Mouse (Mus musculus): Measurements from ENCODE around the gene Nlrp9b. TPM values are rescaled to one million over a fixed set of nuclear protein-coding genes. Genes with fewer than 3 reads are reported as not detected.
"Not testable (repeated sequence)": the region's sequence is repeated elsewhere in the genome, so short reads cannot be mapped to it uniquely, and the experiment has no call there.

Gene Nlrp9b
- not detected for total RNA-seq (2022)

GRCm38 (mm10) chr7:19991165-19991564, at the start of gene Nlrp9b:
TSS of gene Nlrp9b (plus strand) at chr7:19991465.
- not testable (repeated sequence) for DNase-seq (ENCODE audit: low spot score in 2 of 2)

- DNase-seq (ENCODE audit: low spot score in 2 of 2): no peak
Measured at GRCm38 (mm10) chr7:19944709-19945108, 46.6 kb upstream of the Nlrp9b start.

- no peak for DNase-seq (ENCODE audit: low spot score in 2 of 2)
Measured at GRCm38 (mm10) chr7:19945201-19945600, 46.1 kb upstream of the Nlrp9b start.

GRCm38 (mm10) chr7:19945821-19946515, 45.3 kb upstream of the Nlrp9b start:
- DNase-seq (ENCODE audit: low spot score in 2 of 2): no peak

GRCm38 (mm10) chr7:19948956-19949355, 42.3 kb upstream of the Nlrp9b start:
- DNase-seq (ENCODE audit: low spot score in 2 of 2): no peak

GRCm38 (mm10) chr7:19949996-19950395, 41.3 kb upstream of the Nlrp9b start:
- no peak for DNase-seq (ENCODE audit: low spot score in 2 of 2)

- DNase-seq (ENCODE audit: low spot score in 2 of 2): no peak
Measured at GRCm38 (mm10) chr7:19950589-19950988, 40.7 kb upstream of the Nlrp9b start, which contains the start of gene Igsf23. TSS of gene Igsf23 (minus strand) at chr7:19950756.

GRCm38 (mm10) chr7:19952320-19952986, 38.8 kb upstream of the Nlrp9b start:
- no peak for DNase-seq (ENCODE audit: low spot score in 2 of 2)

- no peak for DNase-seq (ENCODE audit: low spot score in 2 of 2)
Measured at GRCm38 (mm10) chr7:19953054-19953453, 38.2 kb upstream of the Nlrp9b start.

- no peak for DNase-seq (ENCODE audit: low spot score in 2 of 2)
Measured at GRCm38 (mm10) chr7:19955861-19956260, 35.4 kb upstream of the Nlrp9b start.

- DNase-seq (ENCODE audit: low spot score in 2 of 2): peak; percentile 75 to 94
Measured at GRCm38 (mm10) chr7:19956341-19956781, 34.9 kb upstream of the Nlrp9b start.

GRCm38 (mm10) chr7:19962423-19962822, 28.8 kb upstream of the Nlrp9b start:
- DNase-seq (ENCODE audit: low spot score in 2 of 2): no peak

GRCm38 (mm10) chr7:19964985-19965579, 26.2 kb upstream of the Nlrp9b start, which contains the start of gene Ceacam20:
TSS of gene Ceacam20 (plus strand) at chr7:19965412.
- DNase-seq (ENCODE audit: low spot score in 2 of 2): no peak

- DNase-seq (ENCODE audit: low spot score in 2 of 2): no peak
Measured at GRCm38 (mm10) chr7:19969106-19969505, 22.2 kb upstream of the Nlrp9b start.

- no peak for DNase-seq (ENCODE audit: low spot score in 2 of 2)
Measured at GRCm38 (mm10) chr7:19969541-19970090, 21.6 kb upstream of the Nlrp9b start.

- DNase-seq (ENCODE audit: low spot score in 2 of 2): no peak
Measured at GRCm38 (mm10) chr7:19970196-19970595, 21.1 kb upstream of the Nlrp9b start.

GRCm38 (mm10) chr7:19971516-19971915, 19.7 kb upstream of the Nlrp9b start:
- no peak for DNase-seq (ENCODE audit: low spot score in 2 of 2)

- not testable (repeated sequence) for DNase-seq (ENCODE audit: low spot score in 2 of 2)
Measured at GRCm38 (mm10) chr7:19996721-19997120, 5.5 kb downstream of the Nlrp9b start.

- no peak for DNase-seq (ENCODE audit: low spot score in 2 of 2)
Measured at GRCm38 (mm10) chr7:20009987-20010386, 18.7 kb downstream of the Nlrp9b start.

- not testable (repeated sequence) for DNase-seq (ENCODE audit: low spot score in 2 of 2)
Measured at GRCm38 (mm10) chr7:20064100-20064499, 72.8 kb downstream of the Nlrp9b start.

GRCm38 (mm10) chr7:20078118-20078517, 86.9 kb downstream of the Nlrp9b start:
- DNase-seq (ENCODE audit: low spot score in 2 of 2): not testable (repeated sequence)

GRCm38 (mm10) chr7:20099380-20099779, 108.1 kb downstream of the Nlrp9b start, which contains the start of gene Vmn1r91:
TSS of gene Vmn1r91 (plus strand) at chr7:20099680.
- not testable (repeated sequence) for DNase-seq (ENCODE audit: low spot score in 2 of 2)
